Mouse (Mus musculus) brain, embryonic 14.5 days (tissue): ENCODE results near the gene Ppara.

Source experiments
- CTCF ChIP-seq: fragments of 200-500 bp; IDR thresholded peaks from 2 replicates; pipeline ENCODE4 v1.5.1; 2012; ENCODE audit warnings: inconsistent platforms, mild to moderate bottlenecking, moderate library complexity, borderline replicate concordance; ENCODE audit not compliant: insufficient read depth, insufficient read length; ENCODE audit errors: extremely low read depth
- POLR2A ChIP-seq: fragments of 200-500 bp; IDR thresholded peaks from 2 replicates; pipeline ENCODE4 v1.6.1; 2012; ENCODE audit warnings: mild to moderate bottlenecking, inconsistent platforms, borderline replicate concordance; ENCODE audit not compliant: poor library complexity, insufficient read depth, insufficient read length, severe bottlenecking; ENCODE audit errors: extremely low read depth

DNA sequence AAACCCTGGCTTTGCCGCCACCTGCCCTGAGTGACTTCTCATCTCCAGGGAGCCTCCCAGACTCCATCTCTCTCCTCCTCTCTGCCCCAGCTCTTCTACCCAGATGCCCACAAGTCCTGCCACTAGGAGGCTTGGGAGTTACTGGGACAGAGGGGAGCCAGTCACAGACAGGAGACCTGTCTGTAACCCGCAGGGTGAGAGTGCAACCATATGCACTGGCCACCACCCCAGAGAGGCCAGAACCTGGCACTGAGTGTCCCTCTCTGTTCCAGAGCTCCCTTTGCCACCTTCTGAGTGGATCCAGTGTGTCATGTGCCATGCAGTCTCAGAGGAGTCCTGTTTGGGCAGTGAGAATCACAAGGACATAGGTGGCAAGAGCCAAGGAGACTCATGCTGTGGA is 17.0 kb upstream of the Ppara start:
- no peak for TF ChIP-seq POLR2A
- TF ChIP-seq CTCF = no peak
